Mouse (Mus musculus): Measurements from ENCODE around the gene Usp6nl. TPM values are rescaled to one million over a fixed set of nuclear protein-coding genes. Genes with fewer than 3 reads are reported as not detected.

The Usp6nl gene
- total RNA-seq, 4 experiments from 2014 or later = 16.9 to 20.8 (median 18.3) TPM

Other genes starting within 250 kb of the Usp6nl start
- 1 to 10 TPM; 2.1 to 3.7 (median 2.4) TPM for gene Proser2, start 192.5 kb upstream of the Usp6nl start, total RNA-seq (2022)
- gene Echdc3, start 109.6 kb upstream of the Usp6nl start, total RNA-seq (2022) = 1 to 10 TPM in 2 of 4 experiments, under 1 TPM in 2; 0.71 to 1.2 (median 0.96) TPM